Mouse (Mus musculus) heart, postnatal 0 days (tissue): Measurements from ENCODE around the gene Mars2. TPM values are rescaled to one million over a fixed set of nuclear protein-coding genes. Genes with fewer than 3 reads are reported as not detected.

Source experiments
- ATAC-seq: fragments of 200-750 bp; cut with Nextera tagmentation; 2 replicates; pipeline ENCODE4 v1.8.0; 2017; ENCODE audit warnings: low read depth, moderate number of reproducible peaks, moderate library complexity; ENCODE audit not compliant: insufficient read depth
- DNase-seq: peaks from one replicate; pipeline ENCODE4 v3.0.0-alpha.2; 2016; ENCODE audit warnings: low spot score
- H3K27ac ChIP-seq: fragments of 300-500 bp; sonication (generic); 2 replicates; pipeline ENCODE4 v1.5.1; 2014; ENCODE audit warnings: low read depth, mild to moderate bottlenecking
- H3K27me3 ChIP-seq: fragments of 300-500 bp; sonication (generic); 2 replicates; pipeline ENCODE4 v1.6.1; 2014; ENCODE audit warnings: low read length, mixed read lengths; ENCODE audit not compliant: control insufficient read depth, insufficient read depth
- H3K36me3 ChIP-seq: fragments of 300-500 bp; sonication (generic); replicated peaks from 2 replicates; pipeline ENCODE4 v1.6.1; 2014; ENCODE audit warnings: low read length, mixed read lengths; ENCODE audit not compliant: control insufficient read depth, insufficient read depth
- H3K4me1 ChIP-seq: fragments of 300-500 bp; sonication (generic); 2 replicates; pipeline ENCODE4 v1.6.1; 2014; ENCODE audit warnings: antibody characterized with exemption; ENCODE audit not compliant: control insufficient read depth, insufficient read depth
- H3K4me2 ChIP-seq: fragments of 300-500 bp; sonication (generic); 2 replicates; pipeline ENCODE4 v1.6.1; 2014; ENCODE audit warnings: low read depth, mild to moderate bottlenecking, low read length, moderate library complexity
- H3K4me3 ChIP-seq: fragments of 300-500 bp; sonication (generic); 2 replicates; pipeline ENCODE4 v1.5.1; 2014; ENCODE audit warnings: low read depth, low read length
- H3K9ac ChIP-seq: fragments of 300-500 bp; sonication (generic); replicated peaks from 2 replicates; pipeline ENCODE4 v1.6.1; 2014; ENCODE audit warnings: low read depth, low read length, mixed read lengths
- H3K9me3 ChIP-seq: fragments of 300-500 bp; sonication (generic); replicated peaks from 2 replicates; pipeline ENCODE4 v1.6.1; 2016; ENCODE audit warnings: low read length; ENCODE audit not compliant: control insufficient read depth
- CTCF ChIP-seq: IDR thresholded peaks from 2 replicates; pipeline ENCODE4 v1.5.1; 2016; ENCODE audit warnings: antibody characterized with exemption, control low read depth, low read depth
- EP300 ChIP-seq: IDR thresholded peaks from 2 replicates; pipeline ENCODE4 v1.6.1; 2016; ENCODE audit warnings: antibody characterized with exemption, low read depth
- WGBS: fragments of 180-500 bp; shearing (Covaris S2); extraction: QIAGEN DNeasy Blood & Tissue Kit; methylation state at CpG from one replicate; pipeline ENCODE4 v1.1.7; 2014; 5-methylcytosine and 5-hydroxymethylcytosine counted together
- polyA plus RNA-seq: library from polyadenylated mRNA; unstranded; fragments of >200 nt; fragmentation: Nextera tagmentation; extraction: Ambion mirVana; gene quantifications from 2 replicates; pipeline ENCODE4 v1.2.1, GENCODE M21; 2015
- total RNA-seq: library from RNA; depleted of rRNA; stranded (reverse); fragments of >200 nt; gene quantifications from 2 replicates; pipeline ENCODE4 v1.2.3, GENCODE M21; 2014; ENCODE audit warnings: low replicate concordance

Gene Mars2
- total and polyA plus RNA-seq, 2 experiments from 2014 or later, result 2.9 to 5.1 TPM

GRCm38 (mm10) chr1:55234910-55235520, 2.0 kb upstream of the Mars2 start:
- Histone ChIP-seq H3K27me3 (no peaks in the 10 kb centered on the region), H3K4me3 (no peak overlapping the region), H3K36me3 (no peaks in the 10 kb centered on the region), H3K27ac (no peak overlapping the region), H3K4me2 (no peak overlapping the region), H3K4me1 (peaks cover 13% of the 10 kb centered on the region), H3K9ac (no peak overlapping the region), H3K9me3 (no peaks in the 10 kb centered on the region)
- WGBS, result 55% methylated on average over 16 of the region's 16 CpGs
- ATAC-seq (no peak), DNase-seq (no peak)
- TF ChIP-seq CTCF, result no peak

- Histone ChIP-seq H3K9ac (0 out of 2 replicates have a peak overlapping the region, but pooled peaks have one; percentile 20), H3K4me3 (peak overlapping the region; percentile 76), H3K36me3 (no peaks in the 10 kb centered on the region), H3K9me3 (no peaks in the 10 kb centered on the region), H3K27me3 (no peaks in the 10 kb centered on the region), H3K4me1 (peaks cover 24% of the 10 kb centered on the region), H3K4me2 (peak overlapping the region; percentile 92), H3K27ac (0 out of 2 replicates have a peak overlapping the region, but pooled peaks have one; percentile 26)
- no peak for TF ChIP-seq EP300
- TF ChIP-seq CTCF, result no peak
- DNase-seq (no peak), ATAC-seq (no peak)
- 32% methylated on average over 5 of the region's 5 CpGs for WGBS
These were observed 490 bp upstream of the Mars2 start for GRCm38 (mm10) chr1:55236487-55236886.

- no peak for TF ChIP-seq CTCF
- TF ChIP-seq EP300, result no peak
- 0% methylated on average over 23 of the region's 23 CpGs for WGBS
- DNase-seq (no peak), ATAC-seq (no peak)
- H3K4me2 ChIP-seq, result peak overlapping the region; percentile 92
- peaks cover 25% of the 10 kb centered on the region for H3K4me1 ChIP-seq
- no peaks in the 10 kb centered on the region for H3K36me3 ChIP-seq
- H3K9ac ChIP-seq, result peak overlapping the region; percentile 53
- H3K4me3 ChIP-seq, result peak overlapping the region; percentile 76
- H3K9me3 ChIP-seq, result no peaks in the 10 kb centered on the region
- H3K27me3 ChIP-seq, result no peaks in the 10 kb centered on the region
- H3K27ac ChIP-seq, result peak overlapping the region; percentile 80
These were observed 725 bp downstream of the Mars2 start for GRCm38 (mm10) chr1:55237643-55238161.

- H3K9me3 ChIP-seq, result no peaks in the 10 kb centered on the region
- 28% methylated on average over 13 of the region's 13 CpGs for WGBS
- H3K27ac ChIP-seq, result no peak overlapping the region
- no peaks in the 10 kb centered on the region for H3K36me3 ChIP-seq
- H3K4me3 ChIP-seq, result peak overlapping the region; percentile 76
- no peak for DNase-seq
- ATAC-seq, result no peak
- H3K4me2 ChIP-seq, result peak overlapping the region; percentile 92
- H3K4me1 ChIP-seq, result peaks cover 25% of the 10 kb centered on the region
- TF ChIP-seq CTCF (no peak), EP300 (no peak)
- H3K27me3 ChIP-seq, result no peaks in the 10 kb centered on the region
- H3K9ac ChIP-seq, result peak overlapping the region; percentile 53
These were observed 1.5 kb downstream of the Mars2 start for GRCm38 (mm10) chr1:55238496-55238895.

- peak; percentile 74 for DNase-seq
These were observed 2.3 kb downstream of the Mars2 start for GRCm38 (mm10) chr1:55239237-55239636.

GRCm38 (mm10) chr1:55246374-55246773, 9.4 kb downstream of the Mars2 start:
- WGBS, result 76% methylated on average over 2 of the region's 2 CpGs
- ATAC-seq (no peak), DNase-seq (no peak)
- H3K9ac ChIP-seq, result no peak overlapping the region
- no peak overlapping the region for H3K4me2 ChIP-seq
- H3K9me3 ChIP-seq, result no peaks in the 10 kb centered on the region
- no peaks in the 10 kb centered on the region for H3K27me3 ChIP-seq
- TF ChIP-seq EP300 (no peak), CTCF (no peak)
- 0 out of 2 replicates have a peak, but pooled peaks cover 2% of the 10 kb centered on the region for H3K4me1 ChIP-seq
- H3K36me3 ChIP-seq, result no peaks in the 10 kb centered on the region
- H3K4me3 ChIP-seq, result no peak overlapping the region
- H3K27ac ChIP-seq, result no peak overlapping the region

More at GRCm38 (mm10) chr1:55239237-55239636, 2.3 kb downstream of the Mars2 start:
- Histone ChIP-seq H3K27me3 (no peaks in the 10 kb centered on the region), H3K36me3 (no peaks in the 10 kb centered on the region), H3K4me2 (peak overlapping the region; percentile 92), H3K4me3 (peak overlapping the region; percentile 76), H3K9ac (no peak overlapping the region), H3K4me1 (peaks cover 25% of the 10 kb centered on the region), H3K27ac (no peak overlapping the region), H3K9me3 (no peaks in the 10 kb centered on the region)
- no peak for TF ChIP-seq EP300
- peak; percentile 79 for TF ChIP-seq CTCF
- 5% methylated on average over 1 of the region's 1 CpGs for WGBS
- no peak for ATAC-seq
